Mouse (Mus musculus) megakaryocyte, embryonic 14.5 days (primary cell): ENCODE measurements at regions not wholly inside any gene's neighbourhood (a gene's known extent, or its start where the extent isn't known, plus 50 kb on each side); places are given as distances from the start of the nearest gene placed in this dataset.

Source experiments
- FLI1 ChIP-seq: IDR thresholded peaks from 2 replicates; pipeline ENCODE4 v1.6.1; 2012; ENCODE audit warnings: low read length, inconsistent platforms, mixed read lengths
- GATA1 ChIP-seq: IDR thresholded peaks from 3 replicates; pipeline ENCODE4 v1.6.1; 2012; ENCODE audit warnings: mixed read lengths, low read length, inconsistent platforms, borderline replicate concordance

DNA sequence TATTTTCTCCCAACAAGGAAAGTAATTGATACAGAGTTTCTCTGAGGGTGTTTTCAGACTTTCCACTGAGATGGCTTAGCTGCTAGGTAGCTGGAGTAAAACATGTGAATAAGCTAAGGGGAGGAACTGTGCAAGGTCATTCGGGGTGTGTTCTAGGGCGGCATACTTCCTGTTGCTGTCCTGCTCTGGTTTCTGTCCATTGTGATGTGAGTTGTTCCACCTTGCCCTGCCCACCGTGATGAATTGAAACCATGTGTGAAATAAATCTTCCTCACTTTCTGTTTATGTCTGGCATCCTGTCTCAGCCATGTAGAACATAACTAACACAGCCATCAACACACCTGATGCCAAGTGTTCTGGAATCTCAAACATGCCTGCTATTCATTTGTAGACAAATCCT, 472.6 kb upstream of the Nrp1 start:
- no peak for TF ChIP-seq GATA1
- no peak for TF ChIP-seq FLI1
